In the genomic region with DNA sequence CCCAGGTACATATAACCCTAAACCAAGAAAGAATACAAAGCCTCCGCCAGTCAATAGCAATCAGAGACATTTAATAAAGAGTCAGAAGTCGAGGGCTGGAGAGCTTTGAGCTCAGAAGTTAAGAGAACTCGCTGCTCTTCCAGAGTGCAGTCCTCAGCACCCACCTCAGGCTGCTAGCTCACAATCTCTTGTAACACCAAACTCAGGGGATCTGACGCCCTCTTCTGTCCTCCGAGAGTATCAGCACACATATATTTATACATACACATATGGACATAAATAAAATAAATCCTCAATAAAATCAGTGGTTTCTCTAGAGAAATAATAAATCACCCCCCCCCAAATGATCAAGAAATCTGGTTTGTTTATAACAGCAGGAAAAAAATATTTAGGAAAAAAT, we compare ENCODE assay signal across 8 mouse cellular contexts. TPM values are rescaled to one million over a fixed set of nuclear protein-coding genes. Genes with fewer than 3 reads are reported as not detected.
DNase-seq lines count a peak whose midpoint lies in the region; ATAC-seq and TF ChIP-seq lines count a peak whose summit lies in the region.
"Had no signal": no experiment of that assay in that cellular context is flagged by ENCODE, and none has a peak within 500 bp of the region (broad histone marks: within the 10 kb centered on the region; RNA-seq: fewer than 3 reads in every experiment).

No protein-coding gene starts in this region.

- TF ChIP-seq CTCF in thymus, adult 2 months (IDR thresholded peaks at IDR 0.05; ENCODE audit: borderline replicate concordance, control insufficient read depth, extremely low read depth, insufficient read depth, low read length, poor library complexity), result no peak

- H3K4me2 ChIP-seq in embryonic facial prominence, embryonic 11.5 days (ENCODE audit: low read depth, low read length), result no peak overlapping the region
- peak overlapping the region; percentile 59 for H3K4me2 ChIP-seq in liver, embryonic 13.5 days

- H3K27me3 ChIP-seq in thymus, adult 2 months (ENCODE audit: control insufficient read depth, insufficient read depth, low read length), result no peaks in the 10 kb centered on the region
- H3K27me3 ChIP-seq in embryonic facial prominence, embryonic 11.5 days (ENCODE audit: control insufficient read depth, insufficient read depth, low read length), result no peaks in the 10 kb centered on the region
- H3K27me3 ChIP-seq in liver, embryonic 13.5 days, result no peaks in the 10 kb centered on the region

- H3K9me3 ChIP-seq in embryonic facial prominence, embryonic 11.5 days (replicated peaks; ENCODE audit: control insufficient read depth, low read length), result no peaks in the 10 kb centered on the region
- H3K9me3 ChIP-seq in liver, embryonic 13.5 days (replicated peaks), result no peaks in the 10 kb centered on the region

- peak; percentile 21 for DNase-seq in thymus, postnatal 0 days (ENCODE audit: low spot score)
- DNase-seq in thymus, adult 2 months, result no peak
- DNase-seq in embryonic facial prominence, embryonic 11.5 days (ENCODE audit: low spot score), result peak; percentile 20
- peak; percentile 21 for DNase-seq in liver, embryonic 13.5 days
- no peak for DNase-seq in adrenal gland, adult 8-10 months
- no peak for DNase-seq in thymus, postnatal 10 days (ENCODE audit: low spot score in 2 of 2)
- DNase-seq in left cerebral cortex, adult 18-20 months (ENCODE audit: low spot score in 2 of 2), result no peak

- no peak overlapping the region for H3K4me3 ChIP-seq in thymus, adult 2 months (ENCODE audit: control insufficient read depth, insufficient read depth, low read length)
- no peak overlapping the region for H3K4me3 ChIP-seq in embryonic facial prominence, embryonic 11.5 days (ENCODE audit: low read depth, low read length)
- peak overlapping the region; percentile 82 for H3K4me3 ChIP-seq in liver, embryonic 13.5 days (replicated peaks)

- H3K36me3 ChIP-seq in thymus, adult 2 months (ENCODE audit: control insufficient read depth, insufficient read depth, low read length), result peaks cover 2% of the 10 kb centered on the region; the same call in 1 of the 2 replicates
- H3K36me3 ChIP-seq in embryonic facial prominence, embryonic 11.5 days (replicated peaks; ENCODE audit: control insufficient read depth, insufficient read depth, low read depth, low read length), result no peaks in the 10 kb centered on the region
- H3K36me3 ChIP-seq in liver, embryonic 13.5 days, result peaks cover 36% of the 10 kb centered on the region

- peaks cover 9% of the 10 kb centered on the region; the same call in 1 of the 2 replicates for H3K4me1 ChIP-seq in thymus, adult 2 months (replicated peaks; ENCODE audit: control insufficient read depth, insufficient read depth, low read length)
- H3K4me1 ChIP-seq in embryonic facial prominence, embryonic 11.5 days (ENCODE audit: control insufficient read depth, insufficient read depth, low read length), result no peaks in the 10 kb centered on the region
- peaks cover 41% of the 10 kb centered on the region for H3K4me1 ChIP-seq in liver, embryonic 13.5 days (replicated peaks)

- 94% methylated on average over 5 of the region's 5 CpGs for WGBS in thymus, adult 2 months
- 75% methylated on average over 5 of the region's 5 CpGs for WGBS in embryonic facial prominence, embryonic 11.5 days
- WGBS in liver, embryonic 13.5 days (ENCODE audit: insufficient replicate concordance), result 54% methylated on average over 5 of the region's 5 CpGs

- H3K9ac ChIP-seq in embryonic facial prominence, embryonic 11.5 days (replicated peaks; ENCODE audit: low read length), result no peak overlapping the region
- H3K9ac ChIP-seq in liver, embryonic 13.5 days, result peak overlapping the region; percentile 23; the same call in 1 of the 2 replicates

- no peak for ATAC-seq in embryonic facial prominence, embryonic 11.5 days (replicated peaks; ENCODE audit: insufficient number of reproducible peaks, low FRiP score, low TSS enrichment, low read depth)
- no peak for ATAC-seq in liver, embryonic 13.5 days (ENCODE audit: low read depth)

- no peak for TF ChIP-seq POLR2A in thymus, adult 2 months (IDR thresholded peaks at IDR 0.05; ENCODE audit: control insufficient read depth, extremely low read depth, insufficient read depth, low read length, poor library complexity)

- no peak overlapping the region for H3K27ac ChIP-seq in thymus, adult 2 months (ENCODE audit: control insufficient read depth, insufficient read depth, low read length)
- no peak overlapping the region for H3K27ac ChIP-seq in embryonic facial prominence, embryonic 11.5 days (replicated peaks; ENCODE audit: low read depth, low read length)
- no peak overlapping the region for H3K27ac ChIP-seq in liver, embryonic 13.5 days

RNA-seq across cellular contexts. Expression of a gene that starts 1.4 kb away (rescaled TPM):
- 48.8 and 49.7 TPM in 2 replicates for polyA plus RNA-seq in thymus, postnatal 0 days (2015; fragmentation: Nextera tagmentation; extraction: Ambion mirVana)
- 3.7 and 4.2 TPM in 2 replicates for polyA plus RNA-seq in thymus, adult 2 months (2012; rRNA removed)
- 107 and 119 TPM in 2 replicates for polyA plus RNA-seq in embryonic facial prominence, embryonic 11.5 days (2014; fragmentation: Nextera tagmentation; extraction: Ambion mirVana)
- polyA plus RNA-seq in liver, embryonic 13.5 days (2015; fragmentation: Nextera tagmentation; extraction: Ambion mirVana), result 57.8 and 74.2 TPM in 2 replicates
- total RNA-seq in adrenal gland, adult 8-10 months (2022), result 10 to 100 TPM; 37.9 to 46.9 (median 40.0) TPM
- 10 to 100 TPM; 30.7 to 31.7 TPM for total RNA-seq in left cerebral cortex, adult 18-20 months (2021)

RNA-seq across cellular contexts. Expression of a gene that starts 1.5 kb away (rescaled TPM):
- 5.7 and 5.9 TPM in 2 replicates for polyA plus RNA-seq in thymus, postnatal 0 days (2015; fragmentation: Nextera tagmentation; extraction: Ambion mirVana)
- 1.7 and 1.9 TPM in 2 replicates for polyA plus RNA-seq in thymus, adult 2 months (2012; rRNA removed)
- polyA plus RNA-seq in embryonic facial prominence, embryonic 11.5 days (2014; fragmentation: Nextera tagmentation; extraction: Ambion mirVana), result 14.4 and 14.9 TPM in 2 replicates
- polyA plus RNA-seq in liver, embryonic 13.5 days (2015; fragmentation: Nextera tagmentation; extraction: Ambion mirVana), result 3.0 and 4.2 TPM in 2 replicates
- total RNA-seq in adrenal gland, adult 8-10 months (2022), result 1 to 10 TPM; 6.2 to 7.7 (median 6.2) TPM
- total RNA-seq in left cerebral cortex, adult 18-20 months (2021), result 10 to 100 TPM; 12.8 to 13.3 TPM

RNA-seq across cellular contexts. Expression of a gene that starts 13.1 kb away (rescaled TPM):
- polyA plus RNA-seq in thymus, postnatal 0 days (2015; fragmentation: Nextera tagmentation; extraction: Ambion mirVana), result 0.10 TPM in 1 of 2 replicates, not detected in the other
- 0.14 TPM in 1 of 2 replicates, not detected in the other for polyA plus RNA-seq in thymus, adult 2 months (2012; rRNA removed)
- polyA plus RNA-seq in embryonic facial prominence, embryonic 11.5 days (2014; fragmentation: Nextera tagmentation; extraction: Ambion mirVana), result not detected in 2 replicates
- 0.32 and 0.43 TPM in 2 replicates for polyA plus RNA-seq in liver, embryonic 13.5 days (2015; fragmentation: Nextera tagmentation; extraction: Ambion mirVana)
- under 1 TPM in 2 of 4 experiments, not detected in 2; 0.12 to 0.21 TPM for total RNA-seq in adrenal gland, adult 8-10 months (2022)
- under 1 TPM in 1 of 2 experiments, not detected in 1; 0.23 TPM for total RNA-seq in left cerebral cortex, adult 18-20 months (2021)

RNA-seq across cellular contexts. Expression of a gene that starts 29.9 kb away (rescaled TPM):
- polyA plus RNA-seq in thymus, postnatal 0 days (2015; fragmentation: Nextera tagmentation; extraction: Ambion mirVana), result 0.84 and 1.4 TPM in 2 replicates
- 3.7 and 4.2 TPM in 2 replicates for polyA plus RNA-seq in thymus, adult 2 months (2012; rRNA removed)
- not detected in 2 replicates for polyA plus RNA-seq in embryonic facial prominence, embryonic 11.5 days (2014; fragmentation: Nextera tagmentation; extraction: Ambion mirVana)
- 143 and 163 TPM in 2 replicates for polyA plus RNA-seq in liver, embryonic 13.5 days (2015; fragmentation: Nextera tagmentation; extraction: Ambion mirVana)
- 1 to 10 TPM in 1 of 4 experiments, under 1 TPM in 3; 0.15 to 1.3 (median 0.56) TPM for total RNA-seq in adrenal gland, adult 8-10 months (2022)
- 1 to 10 TPM; 2.0 to 2.1 TPM for total RNA-seq in left cerebral cortex, adult 18-20 months (2021)

RNA-seq across cellular contexts. Expression of a gene that starts 45.8 kb away (rescaled TPM):
- 0.31 and 0.37 TPM in 2 replicates for polyA plus RNA-seq in thymus, postnatal 0 days (2015; fragmentation: Nextera tagmentation; extraction: Ambion mirVana)
- polyA plus RNA-seq in thymus, adult 2 months (2012; rRNA removed), result 0.19 TPM in 1 of 2 replicates, not detected in the other
- polyA plus RNA-seq in embryonic facial prominence, embryonic 11.5 days (2014; fragmentation: Nextera tagmentation; extraction: Ambion mirVana), result not detected in 2 replicates
- 0.24 and 0.52 TPM in 2 replicates for polyA plus RNA-seq in liver, embryonic 13.5 days (2015; fragmentation: Nextera tagmentation; extraction: Ambion mirVana)
- 1 to 10 TPM; 1.5 to 2.5 (median 2.2) TPM for total RNA-seq in adrenal gland, adult 8-10 months (2022)
- under 1 TPM in 1 of 2 experiments, not detected in 1; 0.23 TPM for total RNA-seq in left cerebral cortex, adult 18-20 months (2021)
- total RNA-seq: gastrocnemius, adult 18-20 months had no signal

Comparison
In these comparisons a context has a peak if more than half of its experiments do, and no peak if none do; other contexts are left out.
1. DNase-seq: peak in thymus, postnatal 0 days (single experiment), embryonic facial prominence, embryonic 11.5 days (single experiment) and liver, embryonic 13.5 days (single experiment); none in thymus, adult 2 months (single experiment), adrenal gland, adult 8-10 months (single experiment), thymus, postnatal 10 days (0 of 2) and left cerebral cortex, adult 18-20 months (0 of 2).